8 mouse cellular contexts compared by ENCODE assay signal in genomic region chr11:29692683-29693272, GRCm38 (mm10). TPM values are rescaled to one million over a fixed set of nuclear protein-coding genes. Genes with fewer than 3 reads are reported as not detected.
DNase-seq lines count a peak whose midpoint lies in the region; ATAC-seq lines count a peak whose summit lies in the region.

Rtn4 (plus strand) TSS chr11:29692947.

- H3K4me1 ChIP-seq in heart, embryonic 14.5 days (ENCODE audit: control insufficient read depth in 2 of 2, insufficient read depth in 2 of 2, low read length in 2 of 2): peaks cover 5 to 20% of the 10 kb centered on the region in 2 experiments; a peak in 3 of 4 replicates
- peaks cover 22% of the 10 kb centered on the region for H3K4me1 ChIP-seq in liver, embryonic 13.5 days (replicated peaks)
- H3K4me1 ChIP-seq in stomach, embryonic 16.5 days (ENCODE audit: control insufficient read depth, insufficient read depth, low read length): 0 out of 2 replicates have a peak, but pooled peaks cover 9% of the 10 kb centered on the region

- peak within 1 kb of the TSS; percentile 99 for H3K9ac ChIP-seq in heart, embryonic 14.5 days (ENCODE audit: low read length)
- H3K9ac ChIP-seq in liver, embryonic 13.5 days: peak within 1 kb of the TSS; percentile 93
- H3K9ac ChIP-seq in stomach, embryonic 16.5 days (ENCODE audit: low read length): peak within 1 kb of the TSS; percentile 97

- H3K36me3 ChIP-seq in heart, embryonic 14.5 days (ENCODE audit: control insufficient read depth, insufficient read depth, low read length): peaks cover 5% of the 10 kb centered on the region; the same call in 1 of the 2 replicates
- 0 out of 2 replicates have a peak, but pooled peaks cover 5% of the 10 kb centered on the region for H3K36me3 ChIP-seq in liver, embryonic 13.5 days
- H3K36me3 ChIP-seq in stomach, embryonic 16.5 days (ENCODE audit: control insufficient read depth, insufficient read depth, low read length): no peaks in the 10 kb centered on the region

- H3K9me3 ChIP-seq in heart, embryonic 14.5 days (ENCODE audit: control insufficient read depth, low read length): no peaks in the 10 kb centered on the region
- no peaks in the 10 kb centered on the region for H3K9me3 ChIP-seq in liver, embryonic 13.5 days (replicated peaks)
- H3K9me3 ChIP-seq in stomach, embryonic 16.5 days (replicated peaks; ENCODE audit: control insufficient read depth, low read length): no peaks in the 10 kb centered on the region

- peak within 1 kb of the TSS; percentile 84 to 98 for H3K4me3 ChIP-seq in heart, embryonic 14.5 days (ENCODE audit: control insufficient read depth in 1 of 2, insufficient read depth in 1 of 2, low read depth in 1 of 2, low read length in 2 of 2)
- peak within 1 kb of the TSS; percentile 96 for H3K4me3 ChIP-seq in liver, embryonic 13.5 days (replicated peaks)
- peak within 1 kb of the TSS; percentile 97 for H3K4me3 ChIP-seq in stomach, embryonic 16.5 days (replicated peaks; ENCODE audit: low read length)

- DNase-seq in c-Kit-negative CD71-positive TER-119-positive erythroid progenitor cells, embryonic 14.5 days (ENCODE audit: low read depth, low spot score): peak; percentile 96
- DNase-seq in fibroblast of lung, adult 2 months (ENCODE audit: low read depth): peak; percentile 94
- peak; percentile 99 for DNase-seq in kidney, postnatal 14 days
- peak; percentile 99 for DNase-seq in liver, embryonic 13.5 days
- peak; percentile 94 for DNase-seq in neural tube, embryonic 10.5 days (ENCODE audit: extremely low spot score, low spot score)

- H3K27me3 ChIP-seq in heart, embryonic 14.5 days (ENCODE audit: control insufficient read depth, insufficient read depth, low read length): no peaks in the 10 kb centered on the region
- H3K27me3 ChIP-seq in liver, embryonic 13.5 days: no peaks in the 10 kb centered on the region
- H3K27me3 ChIP-seq in stomach, embryonic 16.5 days (ENCODE audit: control insufficient read depth, insufficient read depth, low read length): no peaks in the 10 kb centered on the region

- 2% methylated on average over 42 of the region's 43 CpGs for WGBS in heart, embryonic 14.5 days
- under 1% methylated on average over 43 of the region's 43 CpGs for WGBS in liver, embryonic 13.5 days (ENCODE audit: insufficient replicate concordance)
- under 1% methylated on average over 39 of the region's 43 CpGs for WGBS in stomach, embryonic 16.5 days

- H3K4me2 ChIP-seq in heart, embryonic 14.5 days (ENCODE audit: low read length): peak within 1 kb of the TSS; percentile 73
- peak within 1 kb of the TSS; percentile 97 for H3K4me2 ChIP-seq in liver, embryonic 13.5 days
- H3K4me2 ChIP-seq in stomach, embryonic 16.5 days (ENCODE audit: low read depth, low read length): peak within 1 kb of the TSS; percentile 73

- peak; percentile 94 for ATAC-seq in CD4-positive, CD25-positive, alpha-beta regulatory T cell, adult 4 months
- peak; percentile 96 for ATAC-seq in heart, embryonic 14.5 days (ENCODE audit: insufficient number of reproducible peaks, insufficient read depth, low FRiP score, low read depth)
- ATAC-seq in liver, embryonic 13.5 days (ENCODE audit: low read depth): peak; percentile 98
- ATAC-seq in stomach, embryonic 16.5 days (ENCODE audit: insufficient read depth, low FRiP score): peak; percentile 98

- peak within 1 kb of the TSS; percentile 90 to 99 for H3K27ac ChIP-seq in heart, embryonic 14.5 days (replicated peaks in 1 of 2; ENCODE audit: control insufficient read depth in 1 of 2, insufficient read depth in 1 of 2, low read depth in 2 of 2, low read length in 2 of 2)
- H3K27ac ChIP-seq in liver, embryonic 13.5 days: peak within 1 kb of the TSS; percentile 98
- peak within 1 kb of the TSS; percentile 99 for H3K27ac ChIP-seq in stomach, embryonic 16.5 days (ENCODE audit: low read length)

RNA-seq across cellular contexts. Expression of gene Rtn4, which starts in this region (rescaled TPM):
- 10 to 100 TPM; 26.0 to 29.7 TPM for polyA plus RNA-seq in CD4-positive, CD25-positive, alpha-beta regulatory T cell, adult 4 months (2017; shearing (Covaris generic))
- polyA plus RNA-seq in heart, embryonic 14.5 days (2014; fragmentation: Nextera tagmentation; extraction: Ambion mirVana): 57.1 and 68.3 TPM in 2 replicates
- polyA plus RNA-seq in liver, embryonic 13.5 days (2015; fragmentation: Nextera tagmentation; extraction: Ambion mirVana): 11.9 TPM in 2 replicates
- polyA plus RNA-seq in stomach, embryonic 16.5 days (2015; fragmentation: Nextera tagmentation; extraction: Ambion mirVana): 36.6 and 51.7 TPM in 2 replicates

Comparison
In these comparisons a context has a peak if more than half of its experiments do, and no peak if none do; other contexts are left out.
1. Peak in every context shown above with its lines: DNase-seq, ATAC-seq, H3K4me3 ChIP-seq and H3K27ac ChIP-seq.